Mouse (Mus musculus) forebrain, postnatal 0 days (tissue): ENCODE measurements around the gene Thsd4. TPM values are rescaled to one million over a fixed set of nuclear protein-coding genes. Genes with fewer than 3 reads are reported as not detected.

Source experiments
- ATAC-seq: fragments of 200-750 bp; cut with Nextera tagmentation; 2 replicates; pipeline ENCODE4 v1.8.0; 2017; ENCODE audit warnings: mild to moderate bottlenecking, moderate library complexity
- DNase-seq: peaks from one replicate; pipeline ENCODE4 v3.0.0-alpha.2; 2015
- H3K27ac ChIP-seq: fragments of 300-500 bp; sonication (generic); 2 replicates; pipeline ENCODE4 v1.5.1; 2014; ENCODE audit warnings: low read depth, mild to moderate bottlenecking, antibody characterized with exemption, low read length, moderate library complexity, mixed read lengths
- H3K27me3 ChIP-seq: fragments of 300-500 bp; sonication (generic); 2 replicates; pipeline ENCODE4 v1.6.1; 2014; ENCODE audit warnings: mild to moderate bottlenecking, low read length, mixed read lengths; ENCODE audit not compliant: insufficient read depth
- H3K36me3 ChIP-seq: fragments of 300-500 bp; sonication (generic); 2 replicates; pipeline ENCODE4 v1.6.1; 2014; ENCODE audit warnings: mild to moderate bottlenecking, moderate library complexity; ENCODE audit not compliant: insufficient read depth
- H3K4me1 ChIP-seq: fragments of 300-500 bp; sonication (generic); 2 replicates; pipeline ENCODE4 v1.6.1; 2014; ENCODE audit warnings: antibody characterized with exemption; ENCODE audit not compliant: insufficient read depth
- H3K4me2 ChIP-seq: fragments of 300-500 bp; sonication (generic); 2 replicates; pipeline ENCODE4 v1.6.1; 2014; ENCODE audit warnings: low read depth, mild to moderate bottlenecking, moderate library complexity
- H3K4me3 ChIP-seq: fragments of 300-500 bp; sonication (generic); 2 replicates; pipeline ENCODE4 v1.5.1; 2014; ENCODE audit warnings: low read depth, low read length, mixed read lengths
- H3K9ac ChIP-seq: fragments of 300-500 bp; sonication (generic); 2 replicates; pipeline ENCODE4 v1.6.1; 2014; ENCODE audit warnings: mild to moderate bottlenecking
- H3K9me3 ChIP-seq: fragments of 300-500 bp; sonication (generic); 2 replicates; pipeline ENCODE4 v1.6.1; 2016; ENCODE audit warnings: low read length
- CTCF ChIP-seq: sonication (generic); IDR thresholded peaks from 2 replicates; pipeline ENCODE4 v1.5.1; 2016; ENCODE audit warnings: antibody characterized with exemption, control low read depth, low read depth
- WGBS: fragments of 180-500 bp; shearing (Covaris S2); extraction: QIAGEN DNeasy Blood & Tissue Kit; methylation state at CpG from one replicate; pipeline ENCODE4 v1.1.7; 2014; 5-methylcytosine and 5-hydroxymethylcytosine counted together
- polyA plus RNA-seq: library from polyadenylated mRNA; unstranded; fragments of >200 nt; fragmentation: Nextera tagmentation; extraction: Ambion mirVana; gene quantifications from 2 replicates; pipeline ENCODE4 v1.2.1, GENCODE M21; 2015
- total RNA-seq: library from RNA; depleted of rRNA; stranded (reverse); fragments of >200 nt; gene quantifications from 2 replicates; pipeline ENCODE4 v1.2.3, GENCODE M21; 2014

Thsd4 gene
- total and polyA plus RNA-seq, 2 experiments from 2014 or later, result 3.5 to 14.2 TPM

GRCm38 (mm10) chr9:60396096-60396495 lies 125.8 kb downstream of the Thsd4 start:
- Histone ChIP-seq H3K4me3 (no peak overlapping the region), H3K36me3 (no peaks in the 10 kb centered on the region), H3K4me2 (no peak overlapping the region), H3K9ac (no peak overlapping the region), H3K27me3 (no peaks in the 10 kb centered on the region), H3K27ac (no peak overlapping the region), H3K9me3 (no peaks in the 10 kb centered on the region), H3K4me1 (no peaks in the 10 kb centered on the region)
- 37% methylated on average over 3 of the region's 3 CpGs for WGBS
- DNase-seq (no peak), ATAC-seq (no peak)
- TF ChIP-seq CTCF, result no peak

GRCm38 (mm10) chr9:60392916-60393315 lies 128.9 kb downstream of the Thsd4 start:
- no peak overlapping the region for H3K27ac ChIP-seq
- 91% methylated on average over 4 of the region's 4 CpGs for WGBS

GRCm38 (mm10) chr9:60384751-60385150 lies 137.1 kb downstream of the Thsd4 start:
- Histone ChIP-seq H3K4me3 (no peak overlapping the region), H3K4me1 (no peaks in the 10 kb centered on the region), H3K27me3 (no peaks in the 10 kb centered on the region), H3K9me3 (no peaks in the 10 kb centered on the region), H3K27ac (no peak overlapping the region), H3K9ac (no peak overlapping the region), H3K4me2 (no peak overlapping the region), H3K36me3 (no peaks in the 10 kb centered on the region)
- no peak for ATAC-seq
- TF ChIP-seq CTCF, result no peak
- no peak for DNase-seq
- 87% methylated on average over 6 of the region's 6 CpGs for WGBS

More at GRCm38 (mm10) chr9:60392916-60393315, 128.9 kb downstream of the Thsd4 start:
- no peak for DNase-seq
- no peaks in the 10 kb centered on the region for H3K36me3 ChIP-seq
- ATAC-seq, result no peak
- H3K27me3 ChIP-seq, result no peaks in the 10 kb centered on the region
- no peak overlapping the region for H3K4me3 ChIP-seq
- H3K4me2 ChIP-seq, result no peak overlapping the region
- no peak overlapping the region for H3K9ac ChIP-seq
- TF ChIP-seq CTCF, result no peak
- H3K9me3 ChIP-seq, result no peaks in the 10 kb centered on the region
- H3K4me1 ChIP-seq, result no peaks in the 10 kb centered on the region

GRCm38 (mm10) chr9:60382941-60383340 lies 138.9 kb downstream of the Thsd4 start:
- Histone ChIP-seq H3K36me3 (no peaks in the 10 kb centered on the region), H3K9me3 (no peaks in the 10 kb centered on the region), H3K27ac (no peak overlapping the region), H3K4me3 (no peak overlapping the region), H3K4me2 (no peak overlapping the region), H3K27me3 (no peaks in the 10 kb centered on the region), H3K9ac (no peak overlapping the region), H3K4me1 (no peaks in the 10 kb centered on the region)
- 58% methylated on average over 4 of the region's 4 CpGs for WGBS
- ATAC-seq (no peak), DNase-seq (no peak)
- TF ChIP-seq CTCF, result no peak

- Histone ChIP-seq H3K27ac (no peak overlapping the region), H3K9me3 (no peaks in the 10 kb centered on the region), H3K36me3 (no peaks in the 10 kb centered on the region), H3K4me2 (no peak overlapping the region), H3K4me3 (no peak overlapping the region), H3K9ac (no peak overlapping the region), H3K4me1 (no peaks in the 10 kb centered on the region), H3K27me3 (no peaks in the 10 kb centered on the region)
- WGBS, result 77% methylated on average over 4 of the region's 4 CpGs
- no peak for ATAC-seq
- TF ChIP-seq CTCF, result no peak
- no peak for DNase-seq
These were observed 139.3 kb downstream of the Thsd4 start for GRCm38 (mm10) chr9:60382526-60382925.

GRCm38 (mm10) chr9:60381010-60381409 lies 140.8 kb downstream of the Thsd4 start:
- 84% methylated on average over 2 of the region's 2 CpGs for WGBS
- Histone ChIP-seq H3K27me3 (no peaks in the 10 kb centered on the region), H3K9ac (no peak overlapping the region), H3K4me2 (no peak overlapping the region), H3K36me3 (no peaks in the 10 kb centered on the region), H3K4me3 (no peak overlapping the region), H3K4me1 (no peaks in the 10 kb centered on the region), H3K9me3 (no peaks in the 10 kb centered on the region), H3K27ac (no peak overlapping the region)
- no peak for ATAC-seq
- TF ChIP-seq CTCF, result no peak
- DNase-seq, result no peak

GRCm38 (mm10) chr9:60380550-60380949 lies 141.3 kb downstream of the Thsd4 start:
- Histone ChIP-seq H3K4me2 (no peak overlapping the region), H3K4me1 (no peaks in the 10 kb centered on the region), H3K9me3 (no peaks in the 10 kb centered on the region), H3K27ac (no peak overlapping the region), H3K4me3 (no peak overlapping the region), H3K36me3 (no peaks in the 10 kb centered on the region), H3K27me3 (no peaks in the 10 kb centered on the region), H3K9ac (no peak overlapping the region)
- DNase-seq (no peak), ATAC-seq (no peak)
- no peak for TF ChIP-seq CTCF
- WGBS, result 86% methylated on average over 4 of the region's 4 CpGs

- no peak for DNase-seq
- Histone ChIP-seq H3K4me1 (no peaks in the 10 kb centered on the region), H3K9ac (no peak overlapping the region), H3K36me3 (no peaks in the 10 kb centered on the region), H3K4me3 (no peak overlapping the region), H3K4me2 (no peak overlapping the region), H3K27ac (no peak overlapping the region), H3K9me3 (no peaks in the 10 kb centered on the region), H3K27me3 (no peaks in the 10 kb centered on the region)
- WGBS, result 86% methylated on average over 6 of the region's 6 CpGs
- no peak for TF ChIP-seq CTCF
- ATAC-seq, result no peak
These were observed 143.6 kb downstream of the Thsd4 start for GRCm38 (mm10) chr9:60378235-60378634.
